Mouse (Mus musculus): Measurements from ENCODE around the gene Gpr68. TPM values are rescaled to one million over a fixed set of nuclear protein-coding genes. Genes with fewer than 3 reads are reported as not detected.

Gpr68 gene
- polyA plus RNA-seq (2012; fragmentation: generic; extraction: Trizol), result 0.07 TPM

- TF ChIP-seq TCF3 (IDR thresholded peaks at IDR 0.05; ENCODE audit: insufficient read length, low read depth), result no peak
- no peak for TF ChIP-seq TCF12 (IDR thresholded peaks at IDR 0.05; ENCODE audit: insufficient read depth, poor library complexity, severe bottlenecking)
- TF ChIP-seq CEBPB (IDR thresholded peaks at IDR 0.05; ENCODE audit: insufficient read depth, poor library complexity, severe bottlenecking), result no peak
- no peak for TF ChIP-seq MAX (IDR thresholded peaks at IDR 0.05; ENCODE audit: low read depth)
- no peak for TF ChIP-seq REST (IDR thresholded peaks at IDR 0.05; ENCODE audit: insufficient read depth, insufficient read length)
- TF ChIP-seq POLR2AphosphoS2 (IDR thresholded peaks at IDR 0.05; ENCODE audit: insufficient read length, low read depth), result peak; percentile 55
- no peak for TF ChIP-seq SRF (IDR thresholded peaks at IDR 0.05; ENCODE audit: control insufficient read depth, insufficient read length, low read depth)
- no peak for TF ChIP-seq E2F4 (IDR thresholded peaks at IDR 0.05; ENCODE audit: insufficient read depth)
Observed at GRCm38 (mm10) chr12:100907598-100908297, at the start of gene Gpr68. Gene Gpr68 (minus strand): TSS chr12:100908198.

DNA sequence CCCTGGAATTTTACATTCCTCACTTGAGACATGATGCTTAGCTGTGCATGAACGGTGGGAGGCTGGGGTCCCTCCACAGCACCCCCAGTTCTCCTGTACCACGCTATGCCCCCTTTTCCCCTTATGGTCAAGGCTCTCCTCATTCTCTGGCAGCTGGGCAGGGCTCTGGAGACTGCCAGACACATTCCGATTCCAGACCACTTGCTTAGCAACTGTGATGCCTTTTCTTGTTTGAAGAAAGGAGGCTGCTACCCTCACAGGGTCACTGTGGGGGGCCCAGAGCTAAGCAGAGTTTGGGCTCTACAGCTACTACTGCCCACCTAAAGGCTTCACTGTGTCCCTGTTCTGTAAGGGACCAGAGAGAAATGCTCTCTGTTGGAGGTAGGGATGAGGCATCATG is 49.3 kb upstream of the Gpr68 start:
- no peak overlapping the region for H3K4me3 ChIP-seq
- H3K4me2 ChIP-seq (ENCODE audit: low read depth), result no peak overlapping the region
- no peaks in the 10 kb centered on the region for H3K27me3 ChIP-seq (ENCODE audit: control insufficient read depth, insufficient read depth, insufficient read length)
- no peak overlapping the region for H3ac ChIP-seq (ENCODE audit: control insufficient read depth, insufficient read length)
- H3K36me3 ChIP-seq (ENCODE audit: control insufficient read depth, insufficient read depth), result no peaks in the 10 kb centered on the region
- no peaks in the 10 kb centered on the region for H3K79me2 ChIP-seq (ENCODE audit: control insufficient read depth, insufficient read depth)
- TF ChIP-seq SRF (IDR thresholded peaks at IDR 0.05; ENCODE audit: control insufficient read depth, insufficient read length, low read depth), result peak; percentile 39
- no peak for TF ChIP-seq POLR2AphosphoS2 (IDR thresholded peaks at IDR 0.05; ENCODE audit: insufficient read length, low read depth)

More at GRCm38 (mm10) chr12:100907598-100908297, at the start of gene Gpr68:
- Histone ChIP-seq H3K36me3 (ENCODE audit: control insufficient read depth, insufficient read depth) (no peaks in the 10 kb centered on the region), H3K4me3 (no peak within 1 kb of the TSS), H3ac (ENCODE audit: control insufficient read depth, insufficient read length) (no peak within 1 kb of the TSS), H3K4me2 (ENCODE audit: low read depth) (no peak within 1 kb of the TSS), H3K79me2 (ENCODE audit: control insufficient read depth, insufficient read depth) (no peaks in the 10 kb centered on the region), H3K27me3 (ENCODE audit: control insufficient read depth, insufficient read depth, insufficient read length) (peaks cover 13% of the 10 kb centered on the region)

DNA sequence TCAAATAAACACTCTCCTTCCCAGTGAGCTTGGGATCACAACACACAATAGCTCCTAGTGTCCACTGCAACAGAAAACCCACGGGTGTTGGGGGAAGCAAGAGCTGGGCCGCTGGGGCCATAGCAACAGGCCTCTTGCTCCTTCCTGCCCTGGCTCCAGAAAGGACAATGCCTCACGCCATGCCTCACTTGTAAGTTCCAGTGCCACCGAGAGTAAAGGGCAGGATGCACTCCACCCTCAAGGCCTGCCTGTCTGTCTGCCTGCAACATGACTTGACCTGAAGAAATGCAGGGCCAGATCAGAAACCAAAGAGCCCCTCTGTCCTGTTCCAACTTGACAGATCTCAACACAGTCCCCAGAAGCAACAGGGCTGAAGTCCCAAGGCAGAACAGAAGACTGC is 48.8 kb upstream of the Gpr68 start:
- H3K27me3 ChIP-seq (ENCODE audit: control insufficient read depth, insufficient read depth, insufficient read length), result no peaks in the 10 kb centered on the region

DNA sequence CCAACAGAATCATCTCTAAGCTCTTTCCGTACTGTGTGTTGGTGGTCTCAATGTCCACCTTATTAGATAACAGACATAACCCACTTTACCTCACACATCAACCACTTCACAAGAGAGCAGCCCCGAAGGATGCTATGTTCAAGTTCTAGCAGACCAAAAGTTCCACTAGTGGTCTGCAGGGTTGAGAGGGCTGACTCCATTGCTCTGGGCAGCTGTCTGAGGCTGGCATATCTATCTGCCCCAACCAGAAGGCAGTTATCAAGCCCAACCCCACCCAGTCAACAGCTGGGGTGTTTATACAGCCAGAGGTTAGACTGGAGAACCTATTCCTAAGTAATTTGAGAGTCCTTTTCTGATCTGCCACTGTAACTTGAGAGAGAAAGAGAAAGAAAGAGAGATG is 48.0 kb upstream of the Gpr68 start:
- TF ChIP-seq CEBPB (IDR thresholded peaks at IDR 0.05; ENCODE audit: insufficient read depth, poor library complexity, severe bottlenecking) (no peak), MYOG (IDR thresholded peaks at IDR 0.05; ENCODE audit: control insufficient read depth in 1 of 3, insufficient read depth in 1 of 3, insufficient read length in 2 of 3, low read depth in 2 of 3) (peak in 2 of 3 experiments; percentile 38 to 77), E2F4 (IDR thresholded peaks at IDR 0.05; ENCODE audit: insufficient read depth) (no peak), MYOD1 (IDR thresholded peaks at IDR 0.05; ENCODE audit: control insufficient read depth in 1 of 3, insufficient read length in 2 of 3, low read depth in 2 of 3) (peak in 2 of 3 experiments; percentile 58 to 70), POLR2A (IDR thresholded peaks at IDR 0.05; ENCODE audit: insufficient read length, low read depth) (no peak), TCF3 (IDR thresholded peaks at IDR 0.05; ENCODE audit: insufficient read length, low read depth) (no peak)
- H3ac ChIP-seq (ENCODE audit: control insufficient read depth, insufficient read length), result no peak overlapping the region
- peak overlapping the region; percentile 22 for H3K4me2 ChIP-seq (ENCODE audit: low read depth)
- no peaks in the 10 kb centered on the region for H3K27me3 ChIP-seq (ENCODE audit: control insufficient read depth, insufficient read depth, insufficient read length)
- H3K36me3 ChIP-seq (ENCODE audit: control insufficient read depth, insufficient read depth), result no peaks in the 10 kb centered on the region
- no peak overlapping the region for H3K4me3 ChIP-seq
- peaks cover 3% of the 10 kb centered on the region for H3K79me2 ChIP-seq (ENCODE audit: control insufficient read depth, insufficient read depth)

More for the DNA sequence above, 48.8 kb upstream of the Gpr68 start:
- Histone ChIP-seq H3K4me2 (ENCODE audit: low read depth) (no peak overlapping the region), H3K4me3 (no peak overlapping the region), H3ac (ENCODE audit: control insufficient read depth, insufficient read length) (no peak overlapping the region), H3K79me2 (ENCODE audit: control insufficient read depth, insufficient read depth) (no peaks in the 10 kb centered on the region), H3K36me3 (ENCODE audit: control insufficient read depth, insufficient read depth) (no peaks in the 10 kb centered on the region)
- TF ChIP-seq MAX (IDR thresholded peaks at IDR 0.05; ENCODE audit: low read depth) (no peak), REST (IDR thresholded peaks at IDR 0.05; ENCODE audit: insufficient read depth, insufficient read length) (no peak), USF1 (IDR thresholded peaks at IDR 0.05; ENCODE audit: low read depth) (no peak), SRF (IDR thresholded peaks at IDR 0.05; ENCODE audit: control insufficient read depth, insufficient read length, low read depth) (no peak), MYOG (IDR thresholded peaks at IDR 0.05; ENCODE audit: control insufficient read depth in 1 of 3, insufficient read depth in 1 of 3, insufficient read length in 2 of 3, low read depth in 2 of 3) (no peak), TCF12 (IDR thresholded peaks at IDR 0.05; ENCODE audit: insufficient read depth, poor library complexity, severe bottlenecking) (no peak), TCF3 (IDR thresholded peaks at IDR 0.05; ENCODE audit: insufficient read length, low read depth) (no peak)

- H3K27me3 ChIP-seq (ENCODE audit: control insufficient read depth, insufficient read depth, insufficient read length), result no peaks in the 10 kb centered on the region
- peaks cover 4% of the 10 kb centered on the region for H3K79me2 ChIP-seq (ENCODE audit: control insufficient read depth, insufficient read depth)
- no peak for TF ChIP-seq TCF3 (IDR thresholded peaks at IDR 0.05; ENCODE audit: insufficient read length, low read depth)
- no peak for TF ChIP-seq TCF12 (IDR thresholded peaks at IDR 0.05; ENCODE audit: insufficient read depth, poor library complexity, severe bottlenecking)
- TF ChIP-seq POLR2A (IDR thresholded peaks at IDR 0.05; ENCODE audit: insufficient read length, low read depth), result no peak
- TF ChIP-seq MYOG (IDR thresholded peaks at IDR 0.05; ENCODE audit: control insufficient read depth in 1 of 3, insufficient read depth in 1 of 3, insufficient read length in 2 of 3, low read depth in 2 of 3), result no peak
- no peak for TF ChIP-seq CEBPB (IDR thresholded peaks at IDR 0.05; ENCODE audit: insufficient read depth, poor library complexity, severe bottlenecking)
- no peak for TF ChIP-seq SRF (IDR thresholded peaks at IDR 0.05; ENCODE audit: control insufficient read depth, insufficient read length, low read depth)
- TF ChIP-seq MAX (IDR thresholded peaks at IDR 0.05; ENCODE audit: low read depth), result no peak
- no peak for TF ChIP-seq E2F4 (IDR thresholded peaks at IDR 0.05; ENCODE audit: insufficient read depth)
- no peak for TF ChIP-seq POLR2AphosphoS2 (IDR thresholded peaks at IDR 0.05; ENCODE audit: insufficient read length, low read depth)
- TF ChIP-seq USF1 (IDR thresholded peaks at IDR 0.05; ENCODE audit: low read depth), result no peak
- TF ChIP-seq REST (IDR thresholded peaks at IDR 0.05; ENCODE audit: insufficient read depth, insufficient read length), result no peak
- no peak for TF ChIP-seq MYOD1 (IDR thresholded peaks at IDR 0.05; ENCODE audit: control insufficient read depth in 1 of 3, insufficient read length in 2 of 3, low read depth in 2 of 3)
Observed at GRCm38 (mm10) chr12:100953926-100954325, 45.9 kb upstream of the Gpr68 start.

More at GRCm38 (mm10) chr12:100953926-100954325, 45.9 kb upstream of the Gpr68 start:
- Histone ChIP-seq H3K4me2 (ENCODE audit: low read depth) (no peak overlapping the region), H3ac (ENCODE audit: control insufficient read depth, insufficient read length) (no peak overlapping the region), H3K36me3 (ENCODE audit: control insufficient read depth, insufficient read depth) (no peaks in the 10 kb centered on the region), H3K4me3 (no peak overlapping the region)
